Mouse (Mus musculus) kidney, adult 8-10 months (tissue): ENCODE data around the gene Dnase1.
"Not testable (repeated sequence)": the region's sequence is repeated elsewhere in the genome, so short reads cannot be mapped to it uniquely, and the experiment has no call there.

ENCODE experiments used
- DNase-seq, 2 experiments: peaks; one replicate each; pipeline ENCODE4 v3.0.0; 2022

The Dnase1 gene

GRCm38 (mm10) chr16:4036807-4037206 lies at the start of gene Dnase1:
Gene Dnase1 (plus strand): TSS chr16:4036942.
- DNase-seq = peak; percentile 55 to 73

- no peak for DNase-seq
Observed at GRCm38 (mm10) chr16:3988410-3988809, 48.3 kb upstream of the Dnase1 start.

GRCm38 (mm10) chr16:4003489-4004398 lies 33.0 kb upstream of the Dnase1 start, which contains the start of gene Slx4:
Gene Slx4 (minus strand): TSS chr16:4003770.
- DNase-seq = peak; percentile 96 to 97

- no peak for DNase-seq
Observed at GRCm38 (mm10) chr16:4012882-4013570, 23.7 kb upstream of the Dnase1 start.

- peak in 1 of 2 experiments; percentile 31 for DNase-seq
Observed at GRCm38 (mm10) chr16:4014040-4014668, 22.6 kb upstream of the Dnase1 start.

GRCm38 (mm10) chr16:4016786-4017185 lies 20.0 kb upstream of the Dnase1 start:
- not testable (repeated sequence) for DNase-seq

GRCm38 (mm10) chr16:4017466-4017865 lies 19.3 kb upstream of the Dnase1 start:
- not testable (repeated sequence) for DNase-seq

GRCm38 (mm10) chr16:4021241-4021640 lies 15.5 kb upstream of the Dnase1 start:
- no peak for DNase-seq

GRCm38 (mm10) chr16:4022719-4023118 lies 14.0 kb upstream of the Dnase1 start:
- DNase-seq = no peak

GRCm38 (mm10) chr16:4026672-4027071 lies 10.1 kb upstream of the Dnase1 start:
- DNase-seq = peak in 1 of 2 experiments; percentile 31

- peak; percentile 81 to 90 for DNase-seq
Observed at GRCm38 (mm10) chr16:4027211-4027610, 9.5 kb upstream of the Dnase1 start.

GRCm38 (mm10) chr16:4029371-4029841 lies 7.3 kb upstream of the Dnase1 start:
- peak; percentile 93 to 97 for DNase-seq

- DNase-seq = peak in 1 of 2 experiments; percentile 31
Observed at GRCm38 (mm10) chr16:4030501-4030900, 6.2 kb upstream of the Dnase1 start.

GRCm38 (mm10) chr16:4031441-4032274 lies 5.1 kb upstream of the Dnase1 start:
- DNase-seq = peak; percentile 43 to 76

- no peak for DNase-seq
Observed at GRCm38 (mm10) chr16:4032341-4032748, 4.4 kb upstream of the Dnase1 start.

GRCm38 (mm10) chr16:4033971-4034370 lies 2.8 kb upstream of the Dnase1 start:
- no peak for DNase-seq

- no peak for DNase-seq
Observed at GRCm38 (mm10) chr16:4034476-4034875, 2.3 kb upstream of the Dnase1 start.

GRCm38 (mm10) chr16:4035575-4035974 lies 1.2 kb upstream of the Dnase1 start:
- peak; percentile 69 to 74 for DNase-seq

- DNase-seq = peak in 1 of 2 experiments; percentile 47
Observed at GRCm38 (mm10) chr16:4037690-4038089, 948 bp downstream of the Dnase1 start.

GRCm38 (mm10) chr16:4040206-4040605 lies 3.5 kb downstream of the Dnase1 start:
- no peak for DNase-seq

- peak; percentile 46 to 63 for DNase-seq
Observed at GRCm38 (mm10) chr16:4041646-4042045, 4.9 kb downstream of the Dnase1 start.

- DNase-seq = peak; percentile 63 to 74
Observed at GRCm38 (mm10) chr16:4044093-4044492, 7.4 kb downstream of the Dnase1 start.
